Mouse (Mus musculus): ENCODE measurements around the gene Rbp3. TPM values are rescaled to one million over a fixed set of nuclear protein-coding genes. Genes with fewer than 3 reads are reported as not detected.

Gene Rbp3
- polyA plus RNA-seq, 1 experiment from 2014 or later: not detected

DNA sequence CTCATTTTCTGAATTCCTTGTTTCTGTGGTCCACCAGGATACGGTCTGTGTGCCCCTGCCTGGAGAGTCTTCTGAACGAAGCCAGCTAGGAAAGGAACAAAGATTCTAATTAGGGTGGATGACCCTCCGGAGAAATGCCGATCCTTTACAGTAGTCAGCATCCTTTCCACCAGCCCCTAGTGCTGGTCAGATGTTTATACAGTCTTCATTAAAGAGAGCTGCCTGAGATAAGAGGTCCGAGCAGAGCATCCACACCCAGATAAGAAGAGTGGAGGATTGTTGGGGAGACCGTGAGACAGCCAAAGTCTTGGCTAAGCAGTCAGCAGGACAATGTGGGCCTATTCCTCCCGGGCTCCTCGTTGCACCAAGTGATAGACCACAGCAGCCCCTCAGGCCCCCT is 13.1 kb upstream of the Rbp3 start, which contains the start of gene Gdf2:
TSS of gene Gdf2 (plus strand) at position 301 of the 400 bp plus-strand sequence.
- Histone ChIP-seq H3K9me3 (no peaks in the 10 kb centered on the region), H3K36me3 (no peaks in the 10 kb centered on the region), H3K4me3 (no peak within 1 kb of the TSS), H3K27ac (no peak within 1 kb of the TSS), H3K4me1 (no peaks in the 10 kb centered on the region), H3K4me2 (replicated peaks) (no peak within 1 kb of the TSS), H3K27me3 (replicated peaks) (no peaks in the 10 kb centered on the region), H3K9ac (no peak within 1 kb of the TSS)
- 81% methylated on average over 8 of the region's 8 CpGs for WGBS
- ATAC-seq (ENCODE audit: low FRiP score, low read depth): no peak

DNA sequence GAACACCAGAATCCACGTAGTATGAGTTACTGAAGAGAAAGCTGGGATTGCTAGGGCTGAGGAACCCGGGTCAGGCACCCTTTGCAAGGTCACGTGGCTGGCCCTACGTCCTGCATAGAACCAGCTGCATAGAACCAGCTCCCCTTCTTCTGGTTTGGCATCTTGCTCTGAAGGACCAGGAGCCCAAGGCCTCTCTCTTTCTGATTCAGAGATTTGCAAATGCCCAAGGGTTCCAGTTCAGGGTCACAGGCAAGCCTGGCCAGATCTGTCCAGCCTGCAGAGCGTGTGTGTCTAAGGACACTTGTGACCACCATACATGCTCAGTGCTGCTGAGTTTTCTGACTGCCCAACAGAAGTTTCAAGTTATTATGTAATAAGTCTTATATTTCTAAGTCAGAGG is 11.6 kb upstream of the Rbp3 start:
- Histone ChIP-seq H3K9me3 (no peaks in the 10 kb centered on the region), H3K27ac (no peak overlapping the region), H3K4me2 (replicated peaks) (no peak overlapping the region), H3K4me1 (no peaks in the 10 kb centered on the region), H3K36me3 (no peaks in the 10 kb centered on the region), H3K9ac (no peak overlapping the region), H3K4me3 (no peak overlapping the region), H3K27me3 (replicated peaks) (no peaks in the 10 kb centered on the region)
- 84% methylated on average over 5 of the region's 5 CpGs for WGBS
- ATAC-seq (ENCODE audit: low FRiP score, low read depth): no peak

GRCm38 (mm10) chr14:33946125-33946524 is 7.7 kb upstream of the Rbp3 start:
- WGBS: 83% methylated on average over 6 of the region's 6 CpGs
- no peaks in the 10 kb centered on the region for H3K36me3 ChIP-seq
- no peak overlapping the region for H3K4me2 ChIP-seq (replicated peaks)
- ATAC-seq (ENCODE audit: low FRiP score, low read depth): no peak
- no peak overlapping the region for H3K4me3 ChIP-seq
- no peak overlapping the region for H3K27ac ChIP-seq
- H3K9ac ChIP-seq: no peak overlapping the region
- no peaks in the 10 kb centered on the region for H3K27me3 ChIP-seq (replicated peaks)
- H3K4me1 ChIP-seq: no peaks in the 10 kb centered on the region
- no peaks in the 10 kb centered on the region for H3K9me3 ChIP-seq

DNA sequence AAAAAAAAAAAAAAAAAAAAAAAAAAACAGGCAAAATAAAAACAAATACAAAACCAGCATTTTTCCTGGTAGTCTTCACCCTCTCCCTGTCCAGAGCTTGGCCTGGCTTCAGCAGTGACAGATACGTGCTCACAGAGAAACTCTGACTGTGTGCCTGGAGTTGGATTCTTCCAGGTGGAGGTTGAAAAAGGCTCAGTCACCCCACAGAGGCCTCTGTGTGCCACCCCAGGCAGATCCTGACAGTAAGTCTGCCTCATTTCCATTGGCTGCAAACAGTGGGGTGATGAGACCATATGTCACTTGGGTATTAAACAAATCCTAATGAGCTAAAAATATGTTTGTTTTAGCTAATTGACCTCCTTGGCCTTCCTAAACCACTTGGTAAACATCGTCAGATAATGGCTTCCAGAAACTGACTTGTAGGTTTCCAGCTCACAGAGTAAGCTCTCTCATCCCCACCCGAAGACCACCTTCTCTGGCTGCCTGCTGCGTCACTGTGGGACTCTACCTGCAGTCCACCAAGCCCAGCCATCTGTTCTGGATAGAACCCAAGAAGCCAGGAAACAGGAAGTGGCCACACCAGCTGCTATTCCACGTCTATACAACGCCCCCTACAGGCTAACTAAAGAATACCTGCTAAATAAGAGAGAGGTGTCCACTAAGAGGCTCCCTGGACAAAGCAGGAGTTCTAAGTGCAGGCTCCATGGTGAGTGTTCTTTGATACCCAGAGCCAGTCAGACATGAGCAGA is 1.4 kb upstream of the Rbp3 start:
- WGBS: 65% methylated on average over 6 of the region's 6 CpGs
- no peak overlapping the region for H3K4me2 ChIP-seq (replicated peaks)
- no peak overlapping the region for H3K27ac ChIP-seq

DNA sequence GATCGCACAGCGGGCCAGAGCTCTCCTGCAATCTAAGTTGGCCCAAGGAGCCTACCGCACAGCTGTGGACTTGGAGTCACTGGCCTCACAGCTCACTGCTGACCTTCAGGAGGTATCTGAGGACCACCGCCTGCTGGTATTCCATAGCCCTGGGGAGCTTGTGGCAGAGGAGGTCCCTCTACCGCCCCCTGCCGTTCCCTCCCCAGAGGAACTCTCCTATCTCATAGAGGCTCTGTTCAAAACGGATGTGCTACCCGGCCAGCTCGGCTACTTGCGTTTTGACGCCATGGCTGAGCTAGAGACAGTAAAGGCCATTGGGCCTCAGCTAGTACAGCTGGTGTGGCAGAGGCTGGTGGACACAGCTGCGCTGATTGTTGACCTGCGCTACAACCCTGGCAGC is 2.3 kb downstream of the Rbp3 start:
- WGBS: 77% methylated on average over 13 of the region's 13 CpGs
- H3K36me3 ChIP-seq: no peaks in the 10 kb centered on the region
- H3K27ac ChIP-seq: no peak overlapping the region
- ATAC-seq (ENCODE audit: low FRiP score, low read depth): no peak
- no peak overlapping the region for H3K9ac ChIP-seq
- H3K9me3 ChIP-seq: no peaks in the 10 kb centered on the region
- no peak overlapping the region for H3K4me3 ChIP-seq
- no peak overlapping the region for H3K4me2 ChIP-seq (replicated peaks)
- no peaks in the 10 kb centered on the region for H3K4me1 ChIP-seq
- H3K27me3 ChIP-seq (replicated peaks): no peaks in the 10 kb centered on the region

More for the DNA sequence above, 1.4 kb upstream of the Rbp3 start:
- Histone ChIP-seq H3K9me3 (no peaks in the 10 kb centered on the region), H3K9ac (no peak overlapping the region), H3K4me1 (no peaks in the 10 kb centered on the region), H3K36me3 (no peaks in the 10 kb centered on the region), H3K27me3 (replicated peaks) (no peaks in the 10 kb centered on the region), H3K4me3 (no peak overlapping the region)
- no peak for ATAC-seq (ENCODE audit: low FRiP score, low read depth)

- no peaks in the 10 kb centered on the region for H3K36me3 ChIP-seq
- H3K9ac ChIP-seq: no peak overlapping the region
- ATAC-seq (ENCODE audit: low FRiP score, low read depth): no peak
- H3K4me1 ChIP-seq: no peaks in the 10 kb centered on the region
- H3K27me3 ChIP-seq (replicated peaks): no peaks in the 10 kb centered on the region
- H3K9me3 ChIP-seq: no peaks in the 10 kb centered on the region
- H3K4me2 ChIP-seq (replicated peaks): no peak overlapping the region
- no peak overlapping the region for H3K4me3 ChIP-seq
- no peak overlapping the region for H3K27ac ChIP-seq
- 91% methylated on average over 4 of the region's 4 CpGs for WGBS
Measured at GRCm38 (mm10) chr14:33958186-33958585, 4.4 kb downstream of the Rbp3 start.

GRCm38 (mm10) chr14:33958841-33959240 is 5.0 kb downstream of the Rbp3 start:
- Histone ChIP-seq H3K27ac (no peak overlapping the region), H3K9me3 (no peaks in the 10 kb centered on the region), H3K36me3 (no peaks in the 10 kb centered on the region), H3K4me2 (replicated peaks) (no peak overlapping the region), H3K9ac (no peak overlapping the region), H3K27me3 (replicated peaks) (no peaks in the 10 kb centered on the region), H3K4me3 (no peak overlapping the region), H3K4me1 (no peaks in the 10 kb centered on the region)
- ATAC-seq (ENCODE audit: low FRiP score, low read depth): no peak
- 79% methylated on average over 3 of the region's 3 CpGs for WGBS

DNA sequence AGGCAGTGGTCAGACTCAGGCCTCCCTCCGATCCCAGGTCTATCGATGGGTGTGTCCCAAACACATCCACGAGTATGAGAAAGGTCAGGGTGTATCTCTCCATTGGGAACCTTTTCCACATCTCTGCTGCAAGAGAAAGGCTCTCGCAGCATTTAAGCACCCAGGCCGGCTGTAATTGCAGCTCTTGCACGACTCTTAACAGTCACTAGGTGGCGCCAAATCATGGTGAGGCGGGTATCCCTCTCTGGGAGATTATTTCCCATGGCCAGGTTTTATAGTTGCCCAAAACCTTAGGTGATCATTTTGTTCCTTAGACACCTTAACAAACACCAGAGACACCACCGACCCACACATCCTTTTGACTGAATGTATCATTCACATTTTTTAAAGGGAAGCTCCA is 5.5 kb downstream of the Rbp3 start:
- no peak overlapping the region for H3K9ac ChIP-seq
- no peak overlapping the region for H3K4me2 ChIP-seq (replicated peaks)
- no peak overlapping the region for H3K4me3 ChIP-seq
- no peaks in the 10 kb centered on the region for H3K36me3 ChIP-seq
- no peaks in the 10 kb centered on the region for H3K27me3 ChIP-seq (replicated peaks)
- no peaks in the 10 kb centered on the region for H3K9me3 ChIP-seq
- H3K27ac ChIP-seq: no peak overlapping the region
- no peaks in the 10 kb centered on the region for H3K4me1 ChIP-seq
- no peak for ATAC-seq (ENCODE audit: low FRiP score, low read depth)
- 18% methylated on average over 9 of the region's 9 CpGs for WGBS

DNA sequence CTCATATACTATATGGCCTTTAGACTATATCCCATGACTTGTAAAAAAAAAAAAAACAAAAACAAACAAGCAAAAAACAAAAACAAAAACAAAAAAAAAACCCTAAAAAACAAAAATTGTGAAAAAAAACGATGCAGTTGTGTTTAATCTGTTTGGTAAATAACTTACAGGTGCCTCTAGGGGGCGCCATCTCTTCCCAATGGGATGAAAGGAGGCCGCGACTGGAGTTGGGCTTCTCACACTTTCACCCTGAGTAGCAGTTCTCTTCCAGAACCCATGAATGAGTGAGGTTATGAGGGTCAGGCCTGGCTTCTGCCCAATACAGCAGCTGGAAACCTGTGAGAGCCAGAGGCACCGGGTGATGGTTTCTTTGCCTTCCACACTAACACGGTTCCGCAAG is 11.9 kb downstream of the Rbp3 start:
- Histone ChIP-seq H3K36me3 (no peaks in the 10 kb centered on the region), H3K9ac (no peak overlapping the region), H3K27me3 (replicated peaks) (no peaks in the 10 kb centered on the region), H3K27ac (no peak overlapping the region), H3K9me3 (no peaks in the 10 kb centered on the region), H3K4me1 (no peaks in the 10 kb centered on the region), H3K4me3 (no peak overlapping the region), H3K4me2 (replicated peaks) (no peak overlapping the region)
- 70% methylated on average over 7 of the region's 7 CpGs for WGBS
- ATAC-seq (ENCODE audit: low FRiP score, low read depth): no peak

GRCm38 (mm10) chr14:33972679-33973078 is 18.9 kb downstream of the Rbp3 start:
- H3K27ac ChIP-seq: no peak overlapping the region
- no peak overlapping the region for H3K4me2 ChIP-seq (replicated peaks)
- H3K36me3 ChIP-seq: no peaks in the 10 kb centered on the region
- no peak for ATAC-seq (ENCODE audit: low FRiP score, low read depth)
- no peaks in the 10 kb centered on the region for H3K9me3 ChIP-seq
- no peaks in the 10 kb centered on the region for H3K4me1 ChIP-seq
- 52% methylated on average over 7 of the region's 7 CpGs for WGBS
- H3K4me3 ChIP-seq: no peak overlapping the region
- H3K9ac ChIP-seq: no peak overlapping the region
- H3K27me3 ChIP-seq (replicated peaks): no peaks in the 10 kb centered on the region

GRCm38 (mm10) chr14:33974752-33975151 is 20.9 kb downstream of the Rbp3 start:
- H3K27ac ChIP-seq: no peak overlapping the region
- no peak overlapping the region for H3K9ac ChIP-seq
- no peaks in the 10 kb centered on the region for H3K9me3 ChIP-seq
- H3K4me3 ChIP-seq: no peak overlapping the region
- H3K27me3 ChIP-seq (replicated peaks): peaks cover 4% of the 10 kb centered on the region; the same call in 1 of the 2 replicates
- WGBS: 51% methylated on average over 5 of the region's 5 CpGs
- H3K4me1 ChIP-seq: peaks cover 7% of the 10 kb centered on the region
- no peak for ATAC-seq (ENCODE audit: low FRiP score, low read depth)
- H3K4me2 ChIP-seq (replicated peaks): no peak overlapping the region
- H3K36me3 ChIP-seq: no peaks in the 10 kb centered on the region

- H3K4me3 ChIP-seq: no peak overlapping the region
Measured at GRCm38 (mm10) chr14:33977748-33978147, 23.9 kb downstream of the Rbp3 start.

DNA sequence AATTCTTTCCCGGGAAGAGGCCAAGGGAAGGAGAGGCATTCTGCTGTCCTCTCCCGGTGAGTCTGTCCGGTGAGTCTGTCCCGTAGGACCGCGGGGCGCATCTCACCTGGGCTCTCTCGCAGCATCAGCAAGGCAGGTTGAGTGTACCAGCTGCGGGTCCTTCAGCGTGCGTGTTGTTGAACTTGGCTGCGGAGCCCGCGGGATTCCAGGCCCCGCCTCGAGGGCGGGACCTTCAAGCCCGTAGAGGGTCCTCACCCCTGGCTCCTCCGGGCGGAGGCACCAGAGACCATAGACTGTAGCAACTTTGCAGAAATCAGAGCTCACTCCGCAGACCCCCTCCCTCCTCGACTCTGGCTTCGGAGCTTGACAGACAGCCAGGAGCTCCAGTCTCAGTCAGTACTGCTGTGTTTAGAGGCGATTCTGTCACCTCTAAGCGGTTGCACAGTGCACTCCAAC is 24.8 kb downstream of the Rbp3 start, which contains the start of gene Zfp488:
TSS of gene Zfp488 (minus strand) at position 161 of the 456 bp plus-strand sequence.
- Histone ChIP-seq H3K9ac (no peak within 1 kb of the TSS), H3K4me2 (replicated peaks) (peak within 1 kb of the TSS; percentile 79), H3K27ac (no peak within 1 kb of the TSS), H3K27me3 (replicated peaks) (peaks cover 4% of the 10 kb centered on the region; the same call in 1 of the 2 replicates), H3K4me1 (peaks cover 7% of the 10 kb centered on the region), H3K4me3 (peak within 1 kb of the TSS; percentile 36), H3K36me3 (no peaks in the 10 kb centered on the region), H3K9me3 (no peaks in the 10 kb centered on the region)
- 2% methylated on average over 25 of the region's 25 CpGs for WGBS
- peak; percentile 65; the same call in 1 of the 2 replicates for ATAC-seq (ENCODE audit: low FRiP score, low read depth)

More at GRCm38 (mm10) chr14:33977748-33978147, 23.9 kb downstream of the Rbp3 start:
- H3K9ac ChIP-seq: no peak overlapping the region
- H3K9me3 ChIP-seq: no peaks in the 10 kb centered on the region
- H3K27ac ChIP-seq: no peak overlapping the region
- no peaks in the 10 kb centered on the region for H3K36me3 ChIP-seq
- no peak overlapping the region for H3K4me2 ChIP-seq (replicated peaks)
- peaks cover 7% of the 10 kb centered on the region for H3K4me1 ChIP-seq
- WGBS: 45% methylated on average over 7 of the region's 7 CpGs
- ATAC-seq (ENCODE audit: low FRiP score, low read depth): no peak
- peaks cover 4% of the 10 kb centered on the region; the same call in 1 of the 2 replicates for H3K27me3 ChIP-seq (replicated peaks)

Measured in neural tube, embryonic 12.5 days (tissue).